Mouse (Mus musculus) induced T-regulatory cell, adult 2 months (primary cell): ENCODE measurements around the gene Stpg3.

Source experiments
- DNase-seq: peaks from one replicate; pipeline ENCODE4 v3.0.0-alpha.2; 2012; ENCODE audit warnings: low read depth

The Stpg3 gene

DNA sequence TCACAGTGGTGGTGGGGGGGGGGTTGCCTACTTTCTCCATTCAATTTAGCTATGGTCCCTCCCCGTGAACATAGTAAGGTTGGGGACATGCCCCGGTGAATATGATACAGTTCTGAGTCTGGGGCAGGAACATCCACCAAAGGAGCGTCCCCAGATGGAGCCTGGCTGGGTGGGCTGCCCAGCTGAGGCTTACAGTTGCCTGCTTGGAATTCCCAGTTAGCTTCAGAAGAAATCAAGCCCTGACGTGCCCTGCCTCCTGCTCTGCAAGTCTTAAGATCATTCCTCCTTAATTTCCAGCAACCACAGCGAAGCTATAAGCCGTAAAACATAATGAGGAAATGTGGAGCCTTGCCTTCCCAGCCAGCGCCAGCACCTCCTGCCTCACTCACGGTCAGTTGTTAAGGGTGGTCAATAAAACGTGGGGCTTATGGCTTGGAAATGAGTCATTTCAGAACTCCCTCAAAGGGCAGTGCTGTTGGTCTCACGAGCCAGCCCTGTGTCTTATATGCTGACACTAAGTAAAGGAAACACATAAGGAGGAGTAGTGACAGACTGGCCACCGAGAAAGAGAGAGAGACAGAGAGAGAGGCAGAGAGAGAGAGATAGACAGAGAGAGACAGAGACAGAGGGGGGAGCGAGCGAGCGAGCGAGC is 34.7 kb downstream of the Stpg3 start:
- DNase-seq, result no peak

- DNase-seq, result no peak
These were observed 36.0 kb downstream of the Stpg3 start for GRCm38 (mm10) chr2:25178285-25178972.

DNA sequence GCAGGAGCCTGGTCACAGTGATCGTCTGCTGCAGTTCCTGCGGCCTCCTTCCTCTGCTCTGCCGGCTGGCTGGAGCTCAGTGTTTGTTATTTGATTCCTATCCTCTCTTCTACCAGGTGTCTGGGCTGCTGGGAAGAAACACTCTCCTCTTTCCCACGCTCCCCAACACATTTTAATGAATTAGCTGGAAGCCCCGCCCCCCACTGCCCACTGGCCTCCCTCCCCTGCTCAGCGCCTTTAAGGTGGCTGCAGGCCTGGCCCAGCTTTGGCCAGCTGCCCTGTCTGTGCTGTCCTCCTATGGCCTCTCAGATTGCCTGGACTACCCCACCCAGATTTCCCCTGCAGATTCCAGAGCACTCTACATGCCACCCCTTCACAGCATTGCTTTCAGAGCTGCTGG is 36.8 kb downstream of the Stpg3 start:
- no peak for DNase-seq

DNA sequence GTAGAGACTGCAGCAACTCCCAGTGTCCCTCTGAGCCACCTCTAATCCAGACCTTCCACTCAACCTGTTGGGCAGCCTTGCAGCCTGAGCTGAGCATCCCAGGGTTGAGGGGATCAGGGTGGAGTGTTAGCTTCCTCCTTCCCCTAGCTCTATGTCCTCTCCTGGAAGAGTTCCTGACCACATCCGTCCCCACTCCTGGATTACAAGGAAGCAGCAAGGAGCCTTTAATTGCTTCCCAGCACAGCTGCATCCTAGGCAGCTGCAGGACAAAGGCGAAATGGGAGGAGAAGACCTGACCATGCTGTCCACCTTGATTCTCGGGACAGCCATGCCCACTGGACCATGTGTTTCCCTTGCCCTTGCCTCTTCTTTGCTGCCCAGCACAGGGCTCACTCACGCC is 37.4 kb downstream of the Stpg3 start:
- no peak for DNase-seq

DNA sequence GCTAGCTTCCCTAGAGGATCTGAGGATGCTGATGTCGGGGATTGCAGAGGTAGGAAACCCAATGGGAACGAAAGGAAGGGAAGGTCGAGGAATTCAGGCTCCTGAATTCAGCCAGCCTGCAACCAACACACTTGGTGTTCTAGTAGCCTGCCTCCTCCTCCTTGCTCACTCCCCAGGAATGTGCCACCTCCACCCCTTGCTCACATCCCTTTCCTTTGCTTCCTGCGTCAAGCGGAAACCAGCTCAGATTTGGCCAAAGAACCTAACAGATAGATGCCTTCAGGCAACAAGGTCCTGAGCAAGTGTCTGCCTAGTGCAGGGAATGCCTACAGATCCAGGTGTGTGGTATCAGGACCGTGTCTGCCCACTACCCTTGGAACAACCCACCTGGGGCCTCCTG is 37.9 kb downstream of the Stpg3 start:
- no peak for DNase-seq

DNA sequence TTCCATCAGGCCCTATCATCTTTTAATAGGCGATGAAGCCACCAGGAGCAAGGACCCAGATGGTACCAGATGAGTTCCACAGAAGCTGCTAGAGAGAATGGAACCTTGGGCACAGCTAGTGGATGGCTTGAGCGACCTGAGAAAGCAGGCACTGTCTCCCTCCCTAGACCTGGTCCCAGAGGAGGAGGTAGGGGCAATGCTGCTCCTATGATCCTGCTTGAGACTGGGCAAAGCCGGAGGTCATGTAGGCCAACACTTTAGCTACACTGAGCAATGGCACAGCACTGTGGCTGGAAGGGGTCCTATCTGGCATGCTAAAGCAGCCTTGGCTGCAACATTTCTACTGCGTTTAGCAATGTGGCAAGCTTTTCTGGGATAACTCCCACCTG is 38.8 kb downstream of the Stpg3 start:
- no peak for DNase-seq

GRCm38 (mm10) chr2:25174866-25175689 is 39.4 kb downstream of the Stpg3 start:
- DNase-seq, result no peak

DNA sequence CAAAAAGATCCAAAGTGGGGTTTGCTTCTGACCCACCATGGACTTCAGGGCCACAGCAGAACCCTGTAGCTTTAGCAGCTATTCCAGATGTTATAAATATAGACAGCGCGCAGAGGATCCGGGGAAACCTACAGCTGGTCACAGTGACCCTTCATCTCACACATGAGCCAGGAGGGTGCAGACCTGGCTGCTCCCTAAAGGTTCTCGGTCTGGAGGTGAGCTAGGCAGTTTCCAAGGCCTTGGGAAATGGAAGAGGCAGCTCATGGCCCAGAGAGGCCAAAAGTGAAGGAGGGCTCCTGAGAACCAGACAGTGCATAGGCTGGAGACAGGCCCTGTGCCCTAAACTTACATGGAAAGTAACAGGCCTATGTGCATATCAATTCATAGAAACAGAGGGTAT is 40.6 kb downstream of the Stpg3 start:
- DNase-seq, result no peak

DNA sequence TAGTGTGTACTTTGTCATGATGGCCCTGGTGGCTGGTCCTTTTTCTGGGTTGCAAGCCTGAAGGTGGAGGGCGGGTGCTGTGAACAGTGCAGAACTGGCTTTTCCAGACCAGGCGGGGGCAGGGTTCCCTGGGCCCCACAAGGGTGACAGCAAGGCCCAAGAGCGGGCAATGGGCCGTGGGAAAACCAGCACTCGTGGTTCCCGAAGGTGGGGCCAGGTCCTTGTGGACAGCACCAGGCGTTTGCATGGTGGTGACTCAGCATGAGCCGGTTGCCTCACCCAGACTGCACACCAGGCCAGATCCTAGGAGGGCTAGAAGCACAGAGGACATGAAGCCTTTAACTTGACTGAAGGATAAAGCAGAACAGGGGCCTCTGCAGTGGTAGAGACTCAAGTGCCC is 41.8 kb downstream of the Stpg3 start:
- no peak for DNase-seq

DNA sequence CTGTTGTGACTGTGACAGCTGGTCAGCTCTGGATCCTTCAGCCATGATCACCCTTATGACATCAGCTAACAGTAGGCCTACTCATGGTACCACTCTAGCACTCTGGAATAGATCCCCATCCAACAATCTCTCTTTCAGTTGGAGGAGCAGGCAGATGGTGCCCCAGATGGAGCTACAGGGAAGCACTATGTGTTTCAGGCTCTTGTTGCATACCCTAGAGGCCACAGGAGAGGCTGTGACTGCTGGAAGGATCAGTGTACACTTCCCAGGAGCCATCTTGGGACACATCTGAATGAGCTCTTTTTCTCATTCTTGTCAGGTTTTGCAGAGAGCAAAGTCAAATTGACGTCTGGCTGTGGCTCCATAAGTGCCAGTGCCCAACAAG is 42.7 kb downstream of the Stpg3 start:
- no peak for DNase-seq

- DNase-seq, result no peak
These were observed 43.2 kb downstream of the Stpg3 start for GRCm38 (mm10) chr2:25171101-25171768.

DNA sequence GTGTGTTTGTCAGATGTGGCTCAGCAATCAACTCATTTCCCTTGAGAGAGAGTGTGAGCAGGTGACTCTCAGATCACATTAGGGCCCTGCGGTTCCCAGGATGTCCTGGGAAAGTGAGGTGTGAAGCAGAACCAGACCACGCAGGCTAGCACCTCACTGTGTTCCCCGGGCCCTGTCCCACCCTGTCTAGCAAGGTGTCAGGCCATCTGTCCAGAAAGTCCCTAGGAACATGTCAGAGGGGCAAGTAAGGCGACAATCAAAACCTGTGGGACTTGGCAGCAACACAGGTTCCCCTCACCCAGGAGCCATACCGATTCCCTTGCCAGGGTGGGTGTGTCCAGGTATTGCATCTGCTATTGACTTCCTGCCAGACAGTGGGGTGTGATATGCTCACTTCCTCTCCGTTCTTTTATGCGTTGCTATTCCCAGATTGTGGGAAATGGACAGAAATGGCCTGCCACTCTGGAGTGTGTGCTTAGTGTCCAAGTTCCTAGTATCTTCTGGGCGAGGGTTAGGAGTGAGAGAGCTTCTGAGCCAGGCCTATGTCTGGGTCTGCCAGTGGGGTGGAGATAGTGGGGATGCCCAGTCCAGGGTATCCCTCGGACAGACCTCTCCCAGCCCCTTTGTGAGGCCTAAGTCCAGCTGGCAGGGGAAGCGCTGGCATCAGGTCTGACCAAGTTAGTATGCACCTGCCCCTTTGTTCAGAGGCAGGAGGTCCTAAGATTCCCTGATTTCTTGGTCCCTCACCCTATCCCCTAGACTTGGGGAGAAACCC is 43.9 kb downstream of the Stpg3 start:
- DNase-seq, result peak; percentile 50

DNA sequence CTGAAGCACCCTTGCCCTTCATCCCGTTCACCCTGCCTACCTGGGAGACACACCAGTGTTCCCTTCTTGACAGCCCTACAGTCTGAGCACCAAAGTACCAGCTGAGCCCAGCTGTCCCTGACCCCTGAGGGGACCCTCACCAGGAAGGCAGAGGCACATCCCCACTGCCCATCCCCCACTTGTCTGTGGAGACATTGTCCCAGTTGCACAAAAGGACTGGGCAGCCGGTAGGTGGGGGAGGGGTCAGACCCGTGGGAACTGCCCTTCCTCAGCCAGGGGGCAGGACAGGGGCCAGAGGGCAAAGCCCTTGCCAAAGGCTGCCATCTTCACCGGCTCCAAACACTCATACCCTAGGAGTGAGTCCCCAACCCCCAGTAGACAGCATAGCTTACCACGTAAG is 44.7 kb downstream of the Stpg3 start:
- no peak for DNase-seq

- DNase-seq, result no peak
These were observed 45.8 kb downstream of the Stpg3 start for GRCm38 (mm10) chr2:25168665-25168978.

GRCm38 (mm10) chr2:25167919-25168664 is 46.3 kb downstream of the Stpg3 start:
- peak; percentile 80 for DNase-seq

DNA sequence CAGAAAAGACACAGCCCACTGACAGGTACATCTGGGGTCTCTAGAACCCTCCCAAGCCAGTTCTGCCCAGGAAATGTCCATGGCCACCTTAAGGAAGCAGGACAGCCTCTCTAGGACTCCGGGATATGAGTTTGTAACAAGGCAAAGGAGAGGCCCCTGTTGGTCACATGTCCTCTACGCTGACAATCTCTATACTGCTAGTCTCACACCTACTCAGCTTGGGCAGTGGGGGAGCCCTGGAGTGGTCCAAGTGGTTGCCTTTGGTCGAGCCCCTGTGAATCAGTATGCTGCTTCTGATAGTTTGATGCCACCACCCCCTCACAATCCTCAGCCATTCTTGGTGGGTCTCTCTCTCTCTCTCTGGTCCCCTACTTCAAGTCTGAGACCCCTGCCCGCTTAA is 47.0 kb downstream of the Stpg3 start:
- DNase-seq, result peak; percentile 50
